Mouse (Mus musculus) CH12.LX (cell line): ENCODE results near the gene Arhgap18.
A peak's percentile ranks its signal among the peaks of the same experiment; 100 is the strongest.

ENCODE experiments used
- CTCF ChIP-seq, 2 experiments: IDR thresholded peaks in 1 of 2; conservative IDR thresholded peaks in 1 of 2; 2 replicates each; pipeline ENCODE4 v1.5.1; 2011 to 2012; ENCODE audit warnings: low read depth in 2 of 2, low read length in 2 of 2, improper control_type of control experiment in 1 of 2, inconsistent platforms in 1 of 2, mild to moderate bottlenecking in 1 of 2, moderate library complexity in 1 of 2
- ELF1 ChIP-seq: IDR thresholded peaks from 2 replicates; pipeline ENCODE4 v1.6.1; 2014; ENCODE audit warnings: low read depth, mild to moderate bottlenecking, inconsistent platforms, low read length, improper control_type of control experiment
- EP300 ChIP-seq: IDR thresholded peaks from 2 replicates; pipeline ENCODE4 v1.6.1; 2011; ENCODE audit warnings: low read length, improper control_type of control experiment
- GABPA ChIP-seq: IDR thresholded peaks from 2 replicates; pipeline ENCODE4 v1.6.1; 2012; ENCODE audit warnings: low read depth, low read length, improper control_type of control experiment, inconsistent platforms; ENCODE audit not compliant: insufficient replicate concordance
- HCFC1 ChIP-seq: IDR thresholded peaks from 2 replicates; pipeline ENCODE4 v1.6.1; 2012; ENCODE audit warnings: low read depth, mild to moderate bottlenecking, inconsistent platforms, low read length, improper control_type of control experiment
- JUND ChIP-seq: conservative IDR thresholded peaks from 2 replicates; pipeline ENCODE4 v1.6.1; 2011; ENCODE audit warnings: low read depth, low read length, improper control_type of control experiment
- MYC ChIP-seq: IDR thresholded peaks from 2 replicates; pipeline ENCODE4 v1.6.1; 2011; ENCODE audit warnings: low read depth, mild to moderate bottlenecking, improper control_type of control experiment, low read length
- NELFE ChIP-seq: IDR thresholded peaks from 2 replicates; pipeline ENCODE4 v1.6.1; 2011; ENCODE audit warnings: low read depth, low read length, improper control_type of control experiment
- POLR2A ChIP-seq: IDR thresholded peaks from 2 replicates; pipeline ENCODE4 v1.6.1; 2011; ENCODE audit warnings: low read depth, mild to moderate bottlenecking, improper control_type of control experiment, low read length
- SIN3A ChIP-seq: IDR thresholded peaks from 2 replicates; pipeline ENCODE4 v1.6.1; 2012; ENCODE audit warnings: low read length, improper control_type of control experiment, inconsistent platforms
- TCF12 ChIP-seq: IDR thresholded peaks from 2 replicates; pipeline ENCODE4 v1.6.1; 2014; ENCODE audit warnings: low read depth, mild to moderate bottlenecking, inconsistent platforms, low read length, improper control_type of control experiment
- USF1 ChIP-seq: IDR thresholded peaks from 2 replicates; pipeline ENCODE4 v1.6.1; 2014; ENCODE audit warnings: low read depth, mild to moderate bottlenecking, inconsistent platforms, low read length, improper control_type of control experiment
- USF2 ChIP-seq: conservative IDR thresholded peaks from 2 replicates; pipeline ENCODE4 v1.6.1; 2011; ENCODE audit warnings: low read depth, low read length, improper control_type of control experiment
- ZNF384 ChIP-seq: IDR thresholded peaks from 2 replicates; pipeline ENCODE4 v1.6.1; 2012; ENCODE audit warnings: low read depth, low read length, improper control_type of control experiment, inconsistent platforms

GRCm38 (mm10) chr10:26828412-26829137 is 75.4 kb downstream of the Arhgap18 start:
- no peak for TF ChIP-seq MYC
- TF ChIP-seq CTCF (conservative IDR thresholded peaks at IDR 0.05 in 1 of 2, IDR thresholded peaks at IDR 0.05 in 1 of 2; ENCODE audit: low read depth in 2 of 2, low read length in 2 of 2) = no peak
- 0 out of 2 replicates have a peak, but pooled peaks have one; percentile 11 for TF ChIP-seq EP300
- TF ChIP-seq POLR2A = no peak
- no peak for TF ChIP-seq GABPA
- no peak for TF ChIP-seq HCFC1
- no peak for TF ChIP-seq JUND
- TF ChIP-seq USF1 = no peak
- no peak for TF ChIP-seq SIN3A
- no peak for TF ChIP-seq NELFE
- TF ChIP-seq USF2 = no peak
- no peak for TF ChIP-seq ZNF384
- TF ChIP-seq ELF1 = no peak
- TF ChIP-seq TCF12 = no peak
